Mouse (Mus musculus) neural tube, embryonic 14.5 days (tissue): Measurements from ENCODE around the gene Amd2. TPM values are rescaled to one million over a fixed set of nuclear protein-coding genes. Genes with fewer than 3 reads are reported as not detected.

Experiments
- ATAC-seq: fragments of 200-750 bp; cut with Nextera tagmentation; 2 replicates; pipeline ENCODE4 v1.8.0; 2017; ENCODE audit warnings: low read depth, mild to moderate bottlenecking, moderate TSS enrichment, moderate library complexity
- H3K27ac ChIP-seq: fragments of 300-500 bp; sonication (generic); 2 replicates; pipeline ENCODE4 v1.5.1; 2014; ENCODE audit warnings: low read depth, mild to moderate bottlenecking, control low read depth, low read length, moderate library complexity, mixed read lengths
- H3K27me3 ChIP-seq: fragments of 300-500 bp; sonication (generic); 2 replicates; pipeline ENCODE4 v1.6.1; 2014; ENCODE audit warnings: low read length; ENCODE audit not compliant: control insufficient read depth, insufficient read depth
- H3K36me3 ChIP-seq: fragments of 300-500 bp; sonication (generic); 2 replicates; pipeline ENCODE4 v1.6.1; 2014; ENCODE audit warnings: low read length, mixed read lengths; ENCODE audit not compliant: control insufficient read depth, insufficient read depth
- H3K4me1 ChIP-seq: fragments of 300-500 bp; sonication (generic); 2 replicates; pipeline ENCODE4 v1.6.1; 2014; ENCODE audit warnings: low read length; ENCODE audit not compliant: control insufficient read depth, insufficient read depth
- H3K4me2 ChIP-seq: fragments of 300-500 bp; sonication (generic); 2 replicates; pipeline ENCODE4 v1.6.1; 2014; ENCODE audit warnings: mild to moderate bottlenecking, low read depth, low read length, control low read depth
- H3K4me3 ChIP-seq: fragments of 300-500 bp; sonication (generic); 2 replicates; pipeline ENCODE4 v1.5.1; 2014; ENCODE audit warnings: low read depth, low read length, control low read depth, mixed read lengths
- H3K9ac ChIP-seq: fragments of 300-500 bp; sonication (generic); replicated peaks from 2 replicates; pipeline ENCODE4 v1.6.1; 2014; ENCODE audit warnings: low read depth, mild to moderate bottlenecking, control low read depth, low read length, mixed read lengths
- H3K9me3 ChIP-seq: fragments of 300-500 bp; sonication (generic); 2 replicates; pipeline ENCODE4 v1.6.1; 2016; ENCODE audit warnings: low read length; ENCODE audit not compliant: control insufficient read depth
- WGBS: fragments of 180-500 bp; shearing (Covaris S2); extraction: QIAGEN DNeasy Blood & Tissue Kit; methylation state at CpG from one replicate; pipeline ENCODE4 v1.1.7; 2014; 5-methylcytosine and 5-hydroxymethylcytosine counted together
- polyA plus RNA-seq: library from polyadenylated mRNA; unstranded; fragments of >200 nt; fragmentation: Nextera tagmentation; extraction: Ambion mirVana; gene quantifications from 2 replicates; pipeline ENCODE4 v1.2.1, GENCODE M21; 2014

The Amd2 gene
- 3.2 and 3.3 TPM in 2 replicates for polyA plus RNA-seq

GRCm38 (mm10) chr10:35711792-35712191 lies at the start of gene Amd2:
Gene Amd2, minus strand, starts transcription at chr10:35711892.
- Histone ChIP-seq H3K4me3 (no peak within 1 kb of the TSS), H3K9me3 (no peaks in the 10 kb centered on the region), H3K4me1 (no peaks in the 10 kb centered on the region), H3K27me3 (no peaks in the 10 kb centered on the region), H3K4me2 (no peak within 1 kb of the TSS), H3K27ac (no peak within 1 kb of the TSS), H3K9ac (no peak within 1 kb of the TSS), H3K36me3 (no peaks in the 10 kb centered on the region)
- WGBS, result 97% methylated on average over 8 of the region's 8 CpGs
- no peak for ATAC-seq

- Histone ChIP-seq H3K27ac (no peak overlapping the region), H3K9me3 (no peaks in the 10 kb centered on the region), H3K27me3 (no peaks in the 10 kb centered on the region), H3K4me2 (no peak overlapping the region), H3K9ac (no peak overlapping the region), H3K36me3 (no peaks in the 10 kb centered on the region), H3K4me1 (no peaks in the 10 kb centered on the region), H3K4me3 (no peak overlapping the region)
- ATAC-seq, result no peak
- WGBS, result 81% methylated on average over 3 of the region's 3 CpGs
Observed at GRCm38 (mm10) chr10:35761280-35761679, 49.6 kb upstream of the Amd2 start.

- WGBS, result 91% methylated on average over 2 of the region's 2 CpGs
Observed at GRCm38 (mm10) chr10:35737639-35738038, 25.9 kb upstream of the Amd2 start.

DNA sequence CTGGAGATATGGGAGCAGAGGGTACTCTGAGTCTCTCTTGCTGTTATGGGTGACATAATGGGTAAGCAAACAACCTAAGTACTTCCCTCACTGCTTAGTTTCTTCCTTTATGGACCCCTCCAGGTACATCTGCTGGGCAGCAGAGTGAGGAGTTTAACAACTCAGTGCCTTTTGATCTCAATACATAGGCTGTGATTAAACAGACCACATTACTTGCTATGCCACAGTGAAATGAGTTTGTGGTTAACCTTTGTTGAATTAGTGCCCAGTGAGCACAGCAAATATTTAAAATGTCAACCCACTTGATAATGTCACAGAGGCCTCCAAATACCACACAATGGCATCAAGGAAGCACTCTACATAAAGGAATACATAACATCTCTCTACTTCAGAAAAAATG lies 2.6 kb upstream of the Amd2 start:
- no peak for ATAC-seq
- no peaks in the 10 kb centered on the region for H3K27me3 ChIP-seq
- H3K9ac ChIP-seq, result no peak overlapping the region
- H3K4me2 ChIP-seq, result no peak overlapping the region
- no peaks in the 10 kb centered on the region for H3K4me1 ChIP-seq
- no peak overlapping the region for H3K4me3 ChIP-seq
- no peaks in the 10 kb centered on the region for H3K9me3 ChIP-seq
- H3K27ac ChIP-seq, result no peak overlapping the region
- no peaks in the 10 kb centered on the region for H3K36me3 ChIP-seq

More at GRCm38 (mm10) chr10:35737639-35738038, 25.9 kb upstream of the Amd2 start:
- Histone ChIP-seq H3K27me3 (no peaks in the 10 kb centered on the region), H3K9me3 (no peaks in the 10 kb centered on the region), H3K27ac (no peak overlapping the region), H3K4me1 (no peaks in the 10 kb centered on the region), H3K4me3 (no peak overlapping the region), H3K36me3 (no peaks in the 10 kb centered on the region), H3K4me2 (no peak overlapping the region), H3K9ac (no peak overlapping the region)
- ATAC-seq, result no peak
